ENCODE assay signal across 24 mouse cellular contexts in the genomic region with DNA sequence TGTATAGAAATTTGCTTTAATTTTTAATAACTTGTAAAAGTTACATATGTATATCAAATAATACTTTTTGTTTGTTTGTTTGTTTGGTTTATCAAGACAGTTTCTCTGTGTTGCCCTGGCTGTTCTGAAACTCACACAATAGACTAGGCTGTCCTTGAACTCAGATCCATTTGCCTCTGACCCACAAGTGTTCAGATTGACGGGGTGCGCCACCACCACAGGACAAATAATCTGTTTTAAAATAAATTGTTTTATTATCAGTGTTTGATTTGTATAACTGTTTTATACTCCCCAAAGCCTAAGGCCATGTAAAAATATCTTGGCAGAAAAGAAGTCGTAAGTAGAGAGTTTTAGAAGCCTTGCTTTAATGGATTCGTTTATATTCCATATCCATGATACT. TPM values are rescaled to one million over a fixed set of nuclear protein-coding genes. Genes with fewer than 3 reads are reported as not detected.
DNase-seq lines count a peak whose midpoint lies in the region; ATAC-seq lines count a peak whose summit lies in the region.
"Had no signal": no experiment of that assay in that cellular context is flagged by ENCODE, and none has a peak within 500 bp of the region (broad histone marks: within the 10 kb centered on the region; RNA-seq: fewer than 3 reads in every experiment).

No protein-coding gene starts in this region.

- H3K4me3 ChIP-seq in midbrain, embryonic 11.5 days (ENCODE audit: low read depth, low read length) = no peak overlapping the region
- no peak overlapping the region for H3K4me3 ChIP-seq in midbrain, embryonic 10.5 days

- peak; percentile 80 for DNase-seq in heart, adult 11 months
- DNase-seq in heart, adult 18-20 months = no peak
- DNase-seq in midbrain, embryonic 11.5 days (ENCODE audit: low spot score, missing footprints) = peak; percentile 61
- no peak for DNase-seq in midbrain, embryonic 10.5 days (ENCODE audit: low spot score)
- DNase-seq: adrenal gland, adult 2 months; adrenal gland, adult 8-10 months; adrenal gland, postnatal 10 days; adrenal gland, postnatal 14 days; adrenal gland, postnatal 25 days; adrenal gland, postnatal 36 days; B cell, adult 2 months; cerebellum, adult 11 months; cerebellum, adult 11-12 months; cerebellum, adult 18-20 months had no signal

- H3K36me3 ChIP-seq in midbrain, embryonic 11.5 days (ENCODE audit: control insufficient read depth, insufficient read depth, low read length) = no peaks in the 10 kb centered on the region
- no peaks in the 10 kb centered on the region for H3K36me3 ChIP-seq in midbrain, embryonic 10.5 days

- no peaks in the 10 kb centered on the region for H3K4me1 ChIP-seq in midbrain, embryonic 11.5 days (ENCODE audit: control insufficient read depth, insufficient read depth, low read length)
- H3K4me1 ChIP-seq in midbrain, embryonic 10.5 days = peaks cover 18% of the 10 kb centered on the region

- no peaks in the 10 kb centered on the region for H3K9me3 ChIP-seq in midbrain, embryonic 11.5 days (ENCODE audit: control insufficient read depth, low read length)
- no peaks in the 10 kb centered on the region for H3K9me3 ChIP-seq in midbrain, embryonic 10.5 days (replicated peaks)

- no peak overlapping the region for H3K27ac ChIP-seq in midbrain, embryonic 11.5 days (ENCODE audit: low read depth, low read length)
- no peak overlapping the region for H3K27ac ChIP-seq in midbrain, embryonic 10.5 days (replicated peaks)

- 94% methylated on average over 4 of the region's 4 CpGs for WGBS in midbrain, embryonic 11.5 days
- WGBS in midbrain, embryonic 10.5 days = 93% methylated on average over 4 of the region's 4 CpGs

- no peak overlapping the region for H3K4me2 ChIP-seq in midbrain, embryonic 11.5 days

- no peak overlapping the region for H3K9ac ChIP-seq in midbrain, embryonic 11.5 days (ENCODE audit: low read length)

- H3K27me3 ChIP-seq in midbrain, embryonic 11.5 days (ENCODE audit: control insufficient read depth, insufficient read depth, low read length) = no peaks in the 10 kb centered on the region
- peaks cover 7% of the 10 kb centered on the region for H3K27me3 ChIP-seq in midbrain, embryonic 10.5 days (ENCODE audit: low read depth, poor library complexity, severe bottlenecking)
- H3K27me3 ChIP-seq: CH12.LX, Patski had no signal

- no peak for ATAC-seq in midbrain, embryonic 11.5 days (ENCODE audit: low FRiP score)
- ATAC-seq: activated CD4-positive, CD25-positive, alpha-beta regulatory T cell, adult 4 months; CD4-positive, CD25-positive, alpha-beta regulatory T cell, adult 4 months; Patski had no signal

RNA-seq across cellular contexts. Expression of a gene that starts 5.0 kb away (rescaled TPM):
- total RNA-seq in heart, adult 18-20 months (2021) = 10 to 100 TPM; 31.7 to 56.7 TPM
- 3.2 and 3.3 TPM in 2 replicates for polyA plus RNA-seq in midbrain, embryonic 11.5 days (2014; fragmentation: Nextera tagmentation; extraction: Ambion mirVana)
- polyA plus RNA-seq in midbrain, embryonic 10.5 days (2016; fragmentation: Nextera tagmentation; extraction: Ambion mirVana) = 3.5 and 4.9 TPM in 2 replicates

RNA-seq across cellular contexts. Expression of a gene that starts 7.3 kb away (rescaled TPM):
- 1 to 10 TPM; 6.5 to 6.7 TPM for total RNA-seq in heart, adult 18-20 months (2021)
- polyA plus RNA-seq in midbrain, embryonic 11.5 days (2014; fragmentation: Nextera tagmentation; extraction: Ambion mirVana) = 3.1 TPM in 2 replicates
- polyA plus RNA-seq in midbrain, embryonic 10.5 days (2016; fragmentation: Nextera tagmentation; extraction: Ambion mirVana) = 4.4 and 5.9 TPM in 2 replicates
- total RNA-seq: ES-E14 had no signal

RNA-seq across cellular contexts. Expression of a gene that starts 14.9 kb away (rescaled TPM):
- total RNA-seq in heart, adult 18-20 months (2021) = 10 to 100 TPM; 15.0 to 23.6 TPM
- polyA plus RNA-seq in midbrain, embryonic 11.5 days (2014; fragmentation: Nextera tagmentation; extraction: Ambion mirVana) = 7.3 and 7.6 TPM in 2 replicates
- polyA plus RNA-seq in midbrain, embryonic 10.5 days (2016; fragmentation: Nextera tagmentation; extraction: Ambion mirVana) = 7.0 and 8.4 TPM in 2 replicates

RNA-seq across cellular contexts. Expression of a gene that starts 15.1 kb away (rescaled TPM):
- not detected for total RNA-seq in heart, adult 18-20 months (2021)
- polyA plus RNA-seq in midbrain, embryonic 11.5 days (2014; fragmentation: Nextera tagmentation; extraction: Ambion mirVana) = not detected in 2 replicates
- not detected in 2 replicates for polyA plus RNA-seq in midbrain, embryonic 10.5 days (2016; fragmentation: Nextera tagmentation; extraction: Ambion mirVana)
- total RNA-seq: adrenal gland, adult 18-20 months; adrenal gland, postnatal 10 days; adrenal gland, postnatal 14 days; adrenal gland, postnatal 25 days; adrenal gland, postnatal 36 days; G1E; MEL had no signal
- polyA plus RNA-seq: brain, embryonic 14.5 days; C2C12; G1E; Patski had no signal

RNA-seq across cellular contexts. Expression of a gene that starts 30.5 kb away (rescaled TPM):
- 10 to 100 TPM in 1 of 2 experiments, 1 to 10 TPM in 1; 5.4 to 10.0 TPM for total RNA-seq in heart, adult 18-20 months (2021)
- polyA plus RNA-seq in midbrain, embryonic 11.5 days (2014; fragmentation: Nextera tagmentation; extraction: Ambion mirVana) = not detected in 2 replicates
- not detected in 2 replicates for polyA plus RNA-seq in midbrain, embryonic 10.5 days (2016; fragmentation: Nextera tagmentation; extraction: Ambion mirVana)
- total RNA-seq: G1E had no signal
- polyA plus RNA-seq: adrenal gland, adult 2 months; brain, embryonic 14.5 days; CD4-positive, CD25-positive, alpha-beta regulatory T cell, adult 4 months; G1E had no signal

Comparison
In these comparisons a context has a peak if more than half of its experiments do, and no peak if none do; other contexts are left out.
1. DNase-seq: peak in heart, adult 11 months (single experiment) and midbrain, embryonic 11.5 days (single experiment); none in heart, adult 18-20 months (0 of 2) and midbrain, embryonic 10.5 days (single experiment).